Mouse (Mus musculus) testis, adult 2 months (tissue): ENCODE measurements around the gene Retnlb. TPM values are rescaled to one million over a fixed set of nuclear protein-coding genes. Genes with fewer than 3 reads are reported as not detected.

Source experiments
- H3K27ac ChIP-seq: fragments of 200-500 bp; 2 replicates; pipeline ENCODE4 v1.5.1; 2012; ENCODE audit warnings: low read depth, low read length; ENCODE audit not compliant: control insufficient read depth, insufficient read depth
- H3K27me3 ChIP-seq: fragments of 200-500 bp; 2 replicates; pipeline ENCODE4 v1.6.1; 2012; ENCODE audit warnings: mild to moderate bottlenecking, low read length, moderate library complexity; ENCODE audit not compliant: control insufficient read depth, insufficient read depth
- H3K36me3 ChIP-seq: fragments of 200-500 bp; 2 replicates; pipeline ENCODE4 v1.6.1; 2012; ENCODE audit warnings: mild to moderate bottlenecking, low read length; ENCODE audit not compliant: control insufficient read depth, insufficient read depth
- H3K4me1 ChIP-seq: fragments of 200-500 bp; 2 replicates; pipeline ENCODE4 v1.6.1; 2012; ENCODE audit warnings: low read length; ENCODE audit not compliant: control insufficient read depth, insufficient read depth
- H3K4me3 ChIP-seq: fragments of 200-500 bp; 2 replicates; pipeline ENCODE4 v1.5.1; 2012; ENCODE audit warnings: low read depth, mild to moderate bottlenecking, low read length, moderate library complexity, mixed read lengths; ENCODE audit not compliant: control insufficient read depth
- CTCF ChIP-seq: fragments of 200-500 bp; IDR thresholded peaks from 2 replicates; pipeline ENCODE4 v1.5.1; 2012; ENCODE audit warnings: low read depth, mild to moderate bottlenecking, inconsistent platforms, low read length, moderate library complexity; ENCODE audit not compliant: control insufficient read depth, insufficient read depth, insufficient replicate concordance
- POLR2A ChIP-seq: fragments of 200-500 bp; IDR thresholded peaks from 2 replicates; pipeline ENCODE4 v1.6.1; 2012; ENCODE audit warnings: low read depth, mild to moderate bottlenecking, inconsistent platforms, low read length, moderate library complexity; ENCODE audit not compliant: control insufficient read depth
- polyA plus RNA-seq: library from polyadenylated mRNA; depleted of rRNA; stranded (reverse); fragments of >200 nt; gene quantifications from 2 replicates; pipeline ENCODE4 v1.2.3, GENCODE M21; 2012; rRNA removed

Retnlb gene
- polyA plus RNA-seq: not detected in 2 replicates

DNA sequence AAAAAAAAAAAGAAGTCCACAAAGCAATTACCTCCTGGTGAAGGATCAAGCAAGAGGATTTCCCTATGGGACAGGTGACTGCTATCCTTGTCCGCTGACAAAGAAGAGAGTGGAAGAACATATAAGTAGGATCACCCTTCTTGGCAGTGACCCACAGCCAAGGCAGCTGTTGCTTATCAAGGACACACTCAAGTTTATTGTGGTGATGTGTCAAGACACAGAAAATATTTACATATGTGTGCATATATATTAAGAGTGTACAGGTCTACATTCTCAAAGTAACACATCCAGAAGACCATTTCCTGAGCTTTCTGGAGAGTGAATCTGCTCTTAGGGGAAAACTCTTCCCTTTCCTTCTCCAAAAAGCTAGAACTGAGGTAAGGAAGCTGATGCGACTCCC, at the start of gene Retnlb:
TSS of gene Retnlb (plus strand) at position 162 of the 400 bp plus-strand sequence.
- Histone ChIP-seq H3K4me3 (no peak within 1 kb of the TSS), H3K27me3 (no peaks in the 10 kb centered on the region), H3K27ac (no peak within 1 kb of the TSS), H3K4me1 (no peaks in the 10 kb centered on the region), H3K36me3 (no peaks in the 10 kb centered on the region)
- TF ChIP-seq CTCF (no peak), POLR2A (no peak)

DNA sequence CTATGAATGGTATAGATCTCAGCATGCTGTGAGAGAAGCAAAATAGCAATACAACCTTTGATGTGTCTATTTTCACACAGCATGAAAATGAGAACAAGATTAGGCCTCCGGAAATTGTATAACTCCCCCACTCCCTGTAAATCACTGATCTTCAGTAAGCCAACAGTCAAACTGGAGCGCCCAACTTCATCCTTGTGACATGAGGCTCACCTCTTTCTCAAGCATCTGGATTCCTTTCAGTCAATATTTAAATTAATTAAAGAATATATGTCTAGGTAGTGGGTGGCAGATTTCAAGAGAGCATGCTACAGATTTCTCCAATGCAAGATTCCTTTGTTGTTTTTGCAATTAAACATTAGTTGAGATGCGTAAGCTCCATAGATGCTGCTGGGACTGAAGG, 47.5 kb upstream of the Retnlb start:
- TF ChIP-seq CTCF: no peak
- TF ChIP-seq POLR2A: no peak
- Histone ChIP-seq H3K36me3 (no peaks in the 10 kb centered on the region), H3K27me3 (no peaks in the 10 kb centered on the region), H3K27ac (no peak overlapping the region), H3K4me1 (no peaks in the 10 kb centered on the region), H3K4me3 (no peak overlapping the region)

DNA sequence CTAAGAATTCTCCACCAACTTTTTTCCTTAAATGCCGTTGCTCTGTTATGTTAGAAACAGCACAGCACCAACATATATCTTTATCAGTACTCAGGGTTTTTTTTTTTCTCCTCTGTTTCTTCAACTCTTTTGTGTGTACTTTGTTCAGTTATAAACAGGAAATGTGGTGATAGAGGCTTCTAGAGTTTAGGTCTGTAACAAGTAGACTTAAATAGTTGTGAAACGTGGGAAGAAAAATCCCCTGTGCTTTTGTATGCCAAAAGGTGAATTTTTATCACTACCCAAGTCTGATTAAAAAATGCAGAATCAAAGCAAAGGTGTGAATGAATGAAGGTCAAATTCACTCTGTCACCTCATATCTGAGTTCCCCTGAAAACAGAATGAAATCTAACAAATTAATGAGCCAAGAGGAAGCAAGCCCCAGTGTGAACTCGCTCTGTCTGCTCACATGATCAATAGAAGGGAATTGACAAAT, 44.6 kb upstream of the Retnlb start, which contains the start of gene Trat1:
TSS of gene Trat1 (minus strand) at position 51 of the 475 bp plus-strand sequence.
- TF ChIP-seq CTCF (no peak), POLR2A (no peak)
- H3K27me3 ChIP-seq: no peaks in the 10 kb centered on the region
- no peak within 1 kb of the TSS for H3K27ac ChIP-seq
- no peak within 1 kb of the TSS for H3K4me3 ChIP-seq
- H3K36me3 ChIP-seq: no peaks in the 10 kb centered on the region
- H3K4me1 ChIP-seq: no peaks in the 10 kb centered on the region

DNA sequence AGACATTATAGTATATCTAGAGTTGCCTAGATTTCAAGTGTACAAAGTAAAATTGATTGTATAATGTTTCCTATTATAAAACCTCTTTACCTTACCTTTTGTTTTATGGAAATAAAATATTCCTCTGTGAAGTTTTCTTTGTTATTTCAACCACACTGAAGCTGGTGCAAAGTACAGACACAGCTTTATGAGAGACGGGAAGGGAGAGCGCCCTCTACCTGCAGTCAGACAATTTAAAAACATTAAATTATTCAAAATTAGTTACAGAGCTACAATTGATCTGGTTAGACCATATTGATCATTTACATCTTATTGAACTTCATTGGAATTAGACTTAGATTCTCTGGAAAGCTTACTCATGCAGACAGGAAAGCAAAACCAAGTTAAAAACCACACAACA, 39.4 kb upstream of the Retnlb start:
- TF ChIP-seq CTCF (no peak), POLR2A (no peak)
- no peaks in the 10 kb centered on the region for H3K4me1 ChIP-seq

DNA sequence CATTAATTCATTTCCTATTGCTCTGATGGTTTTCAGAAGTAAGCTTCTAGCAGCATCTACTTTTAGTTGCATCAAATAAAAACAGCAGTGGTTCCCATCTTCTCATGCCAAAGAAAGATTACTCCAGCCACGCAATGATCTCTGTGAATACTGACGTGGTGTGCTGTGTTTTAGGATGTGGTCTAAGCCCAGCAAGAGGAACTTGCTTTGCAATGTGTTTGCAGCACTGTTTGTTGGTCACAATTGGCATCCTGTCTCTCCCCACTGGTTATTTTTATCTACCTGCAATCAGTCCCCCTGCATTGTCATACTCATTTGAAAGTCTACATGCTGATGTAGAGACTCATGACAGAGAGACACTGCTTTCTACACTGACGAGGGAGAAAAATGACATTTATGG, 30.4 kb upstream of the Retnlb start:
- H3K4me3 ChIP-seq: no peak overlapping the region
- no peaks in the 10 kb centered on the region for H3K4me1 ChIP-seq
- H3K27ac ChIP-seq: no peak overlapping the region
- no peaks in the 10 kb centered on the region for H3K27me3 ChIP-seq
- TF ChIP-seq CTCF: no peak
- TF ChIP-seq POLR2A: no peak
- no peaks in the 10 kb centered on the region for H3K36me3 ChIP-seq

More for the DNA sequence above, 39.4 kb upstream of the Retnlb start:
- Histone ChIP-seq H3K27me3 (no peaks in the 10 kb centered on the region), H3K4me3 (no peak overlapping the region), H3K27ac (no peak overlapping the region), H3K36me3 (no peaks in the 10 kb centered on the region)

DNA sequence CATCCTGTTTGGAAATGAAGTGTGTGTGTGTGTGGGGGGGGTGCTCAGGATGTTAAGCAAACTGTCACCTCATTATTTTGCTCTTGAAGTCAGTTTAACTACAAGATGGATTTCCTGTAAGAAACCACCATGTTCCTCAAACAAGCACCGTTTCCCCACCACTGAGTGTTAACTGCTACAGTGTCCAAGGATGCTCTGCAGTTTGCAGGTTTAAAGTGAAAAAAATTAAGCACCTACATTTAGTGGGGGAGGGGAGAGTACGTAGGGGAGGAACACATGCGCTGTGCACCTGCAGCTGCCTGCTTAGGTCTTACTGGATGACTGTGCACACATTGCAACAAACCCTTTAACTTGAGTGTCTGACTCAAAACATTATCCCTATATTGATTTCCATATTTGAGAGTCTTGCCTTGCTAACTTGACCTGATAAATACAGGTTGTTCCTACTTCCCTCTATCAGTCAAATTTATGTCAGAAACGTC, 27.9 kb upstream of the Retnlb start:
- TF ChIP-seq POLR2A: no peak
- TF ChIP-seq CTCF: no peak
- H3K27ac ChIP-seq: no peak overlapping the region

DNA sequence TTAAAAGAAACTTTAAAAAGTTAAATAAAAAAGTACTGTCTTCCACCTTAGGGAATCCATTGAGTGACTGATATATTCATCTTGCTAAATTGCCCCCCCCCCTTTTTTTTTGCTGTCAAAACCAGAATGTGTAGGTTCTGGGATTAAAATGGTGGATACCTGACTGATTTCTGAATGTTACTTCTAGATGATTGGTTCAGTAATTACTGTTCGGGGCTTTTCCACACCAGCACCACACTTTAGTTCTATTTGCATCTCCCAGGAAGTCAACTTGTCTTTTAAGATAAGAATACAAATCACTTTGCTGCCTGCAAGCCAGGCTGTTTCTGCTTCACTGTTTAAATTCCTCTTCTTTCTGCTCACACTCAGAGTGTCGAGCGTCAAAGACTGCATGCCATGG, 18.4 kb upstream of the Retnlb start:
- Histone ChIP-seq H3K27ac (no peak overlapping the region), H3K4me3 (no peak overlapping the region), H3K27me3 (no peaks in the 10 kb centered on the region), H3K4me1 (no peaks in the 10 kb centered on the region), H3K36me3 (no peaks in the 10 kb centered on the region)
- no peak for TF ChIP-seq CTCF
- no peak for TF ChIP-seq POLR2A

More for the DNA sequence above, 27.9 kb upstream of the Retnlb start:
- H3K36me3 ChIP-seq: no peaks in the 10 kb centered on the region
- H3K4me3 ChIP-seq: no peak overlapping the region
- no peaks in the 10 kb centered on the region for H3K27me3 ChIP-seq
- H3K4me1 ChIP-seq: no peaks in the 10 kb centered on the region

DNA sequence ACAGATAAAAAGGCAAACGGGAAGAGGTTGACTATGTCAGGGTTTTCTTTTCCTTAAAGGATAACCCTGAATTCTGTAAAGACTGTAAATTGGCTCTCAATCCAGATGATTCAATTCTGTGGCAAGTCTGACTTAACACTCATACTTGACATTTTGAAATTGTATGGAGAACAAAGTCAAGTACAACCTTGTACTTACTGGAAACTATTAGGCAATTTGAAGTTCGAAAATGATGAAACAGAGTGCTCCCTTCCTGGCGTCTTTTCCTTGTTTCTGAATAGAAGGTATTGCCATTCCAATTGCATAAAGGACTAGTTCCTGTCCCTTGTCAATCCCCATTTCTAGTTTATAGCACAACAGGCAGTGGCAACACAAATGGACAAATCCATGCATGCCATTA, 17.2 kb upstream of the Retnlb start:
- no peak for TF ChIP-seq CTCF
- TF ChIP-seq POLR2A: no peak
- no peaks in the 10 kb centered on the region for H3K27me3 ChIP-seq
- H3K27ac ChIP-seq: no peak overlapping the region
- no peaks in the 10 kb centered on the region for H3K36me3 ChIP-seq
- no peaks in the 10 kb centered on the region for H3K4me1 ChIP-seq
- H3K4me3 ChIP-seq: no peak overlapping the region
